Mouse (Mus musculus) hindbrain, postnatal 0 days (tissue): ENCODE results near the gene Psmb9. TPM values are rescaled to one million over a fixed set of nuclear protein-coding genes. Genes with fewer than 3 reads are reported as not detected.
A peak's percentile ranks its signal among the peaks of the same experiment; 100 is the strongest.

Experiments used
- ATAC-seq: fragments of 200-750 bp; cut with Nextera tagmentation; 2 replicates; pipeline ENCODE4 v1.8.0; 2017; ENCODE audit warnings: mild to moderate bottlenecking, moderate TSS enrichment, moderate library complexity
- DNase-seq: peaks from one replicate; pipeline ENCODE4 v3.0.0-alpha.2; 2015; ENCODE audit warnings: low spot score
- H3K27ac ChIP-seq: fragments of 300-500 bp; sonication (generic); 2 replicates; pipeline ENCODE4 v1.5.1; 2014; ENCODE audit warnings: mild to moderate bottlenecking
- H3K27me3 ChIP-seq: fragments of 300-500 bp; sonication (generic); 2 replicates; pipeline ENCODE4 v1.6.1; 2014; ENCODE audit warnings: low read length, mixed read lengths; ENCODE audit not compliant: insufficient read depth
- H3K36me3 ChIP-seq: fragments of 300-500 bp; sonication (generic); 2 replicates; pipeline ENCODE4 v1.6.1; 2014; ENCODE audit warnings: low read length, mixed read lengths; ENCODE audit not compliant: insufficient read depth
- H3K4me1 ChIP-seq: fragments of 300-500 bp; sonication (generic); 2 replicates; pipeline ENCODE4 v1.6.1; 2014; ENCODE audit warnings: antibody characterized with exemption, low read length, mixed read lengths; ENCODE audit not compliant: insufficient read depth
- H3K4me2 ChIP-seq: fragments of 300-500 bp; sonication (generic); 2 replicates; pipeline ENCODE4 v1.6.1; 2014; ENCODE audit warnings: low read depth, mild to moderate bottlenecking, low read length, moderate library complexity, mixed read lengths
- H3K4me3 ChIP-seq: fragments of 300-500 bp; sonication (generic); 2 replicates; pipeline ENCODE4 v1.5.1; 2014; ENCODE audit warnings: low read length
- H3K9ac ChIP-seq: fragments of 300-500 bp; sonication (generic); replicated peaks from 2 replicates; pipeline ENCODE4 v1.6.1; 2014; ENCODE audit warnings: mild to moderate bottlenecking, low read length, moderate library complexity, mixed read lengths
- H3K9me3 ChIP-seq: fragments of 300-500 bp; sonication (generic); 2 replicates; pipeline ENCODE4 v1.6.1; 2016; ENCODE audit warnings: low read length, mixed read lengths
- CTCF ChIP-seq: IDR thresholded peaks from 2 replicates; pipeline ENCODE4 v1.5.1; 2016; ENCODE audit warnings: antibody characterized with exemption, control low read depth, low read depth
- WGBS: fragments of 180-500 bp; shearing (Covaris S2); extraction: QIAGEN DNeasy Blood & Tissue Kit; methylation state at CpG from one replicate; pipeline ENCODE4 v1.1.7; 2014; 5-methylcytosine and 5-hydroxymethylcytosine counted together
- polyA plus RNA-seq: library from polyadenylated mRNA; unstranded; fragments of >200 nt; fragmentation: Nextera tagmentation; extraction: Ambion mirVana; gene quantifications from 2 replicates; pipeline ENCODE4 v1.2.1, GENCODE M21; 2015
- total RNA-seq: library from RNA; depleted of rRNA; stranded (reverse); fragments of >200 nt; gene quantifications from 2 replicates; pipeline ENCODE4 v1.2.3, GENCODE M21; 2014

The Psmb9 gene
- total and polyA plus RNA-seq, 2 experiments from 2014 or later = 0.68 to 4.2 TPM

GRCm38 (mm10) chr17:34188986-34189385 is 1.4 kb upstream of the Psmb9 start:
- Histone ChIP-seq H3K36me3 (no peaks in the 10 kb centered on the region), H3K9me3 (no peaks in the 10 kb centered on the region), H3K27me3 (peaks cover 26% of the 10 kb centered on the region), H3K27ac (no peak overlapping the region), H3K9ac (no peak overlapping the region), H3K4me2 (no peak overlapping the region), H3K4me1 (no peaks in the 10 kb centered on the region), H3K4me3 (no peak overlapping the region)
- DNase-seq = no peak
- TF ChIP-seq CTCF = no peak
- no peak for ATAC-seq
- WGBS = 80% methylated on average over 6 of the region's 6 CpGs

- Histone ChIP-seq H3K4me1 (no peaks in the 10 kb centered on the region), H3K27me3 (peaks cover 26% of the 10 kb centered on the region), H3K4me2 (peak overlapping the region; percentile 91), H3K27ac (peak overlapping the region; percentile 41; the same call in 1 of the 2 replicates), H3K9ac (peak overlapping the region; percentile 62), H3K4me3 (peak overlapping the region; percentile 53), H3K9me3 (no peaks in the 10 kb centered on the region), H3K36me3 (no peaks in the 10 kb centered on the region)
- ATAC-seq = peak; percentile 15; the same call in 1 of the 2 replicates
- no peak for DNase-seq
- 6% methylated on average over 20 of the region's 20 CpGs for WGBS
- no peak for TF ChIP-seq CTCF
These were observed 446 bp upstream of the Psmb9 start for GRCm38 (mm10) chr17:34188010-34188409.

GRCm38 (mm10) chr17:34186885-34187260 is 691 bp downstream of the Psmb9 start:
- TF ChIP-seq CTCF = no peak
- peak; percentile 17 for DNase-seq
- peak overlapping the region; percentile 37; the same call in 1 of the 2 replicates for H3K9ac ChIP-seq
- H3K4me2 ChIP-seq = peak overlapping the region; percentile 91
- H3K9me3 ChIP-seq = no peaks in the 10 kb centered on the region
- no peaks in the 10 kb centered on the region for H3K36me3 ChIP-seq
- H3K27me3 ChIP-seq = peaks cover 20% of the 10 kb centered on the region
- H3K4me1 ChIP-seq = no peaks in the 10 kb centered on the region
- peak; percentile 50; the same call in 1 of the 2 replicates for ATAC-seq
- peak overlapping the region; percentile 53 for H3K4me3 ChIP-seq
- H3K27ac ChIP-seq = peak overlapping the region; percentile 41; the same call in 1 of the 2 replicates
- WGBS = 3% methylated on average over 14 of the region's 14 CpGs

GRCm38 (mm10) chr17:34185526-34185925 is 2.0 kb downstream of the Psmb9 start:
- Histone ChIP-seq H3K4me1 (no peaks in the 10 kb centered on the region), H3K36me3 (no peaks in the 10 kb centered on the region), H3K9ac (no peak overlapping the region), H3K27me3 (peaks cover 18% of the 10 kb centered on the region), H3K4me2 (no peak overlapping the region), H3K4me3 (no peak overlapping the region), H3K27ac (no peak overlapping the region), H3K9me3 (no peaks in the 10 kb centered on the region)
- TF ChIP-seq CTCF = no peak
- no peak for DNase-seq
- no peak for ATAC-seq
- WGBS = 88% methylated on average over 9 of the region's 9 CpGs

GRCm38 (mm10) chr17:34183564-34184219 is 3.9 kb downstream of the Psmb9 start:
- no peaks in the 10 kb centered on the region for H3K4me1 ChIP-seq
- H3K9ac ChIP-seq = no peak overlapping the region
- no peak for TF ChIP-seq CTCF
- no peak overlapping the region for H3K4me2 ChIP-seq
- H3K4me3 ChIP-seq = no peak overlapping the region
- DNase-seq (no peak), ATAC-seq (no peak)
- H3K27ac ChIP-seq = no peak overlapping the region
- no peaks in the 10 kb centered on the region for H3K36me3 ChIP-seq
- H3K27me3 ChIP-seq = peaks cover 12% of the 10 kb centered on the region; the same call in 1 of the 2 replicates
- H3K9me3 ChIP-seq = no peaks in the 10 kb centered on the region
- WGBS = 78% methylated on average over 15 of the region's 15 CpGs

- WGBS = 70% methylated on average over 13 of the region's 13 CpGs
- Histone ChIP-seq H3K4me1 (no peaks in the 10 kb centered on the region), H3K9me3 (0 out of 2 replicates have a peak, but pooled peaks cover 2% of the 10 kb centered on the region), H3K27me3 (no peaks in the 10 kb centered on the region), H3K27ac (no peak overlapping the region), H3K36me3 (no peaks in the 10 kb centered on the region), H3K9ac (no peak overlapping the region), H3K4me3 (no peak overlapping the region), H3K4me2 (no peak overlapping the region)
- no peak for DNase-seq
- no peak for TF ChIP-seq CTCF
- no peak for ATAC-seq
These were observed 7.4 kb downstream of the Psmb9 start for GRCm38 (mm10) chr17:34179913-34180859.
